Mouse (Mus musculus): ENCODE data around the gene Col15a1.

GRCm38 (mm10) chr4:47354304-47354703, 146.3 kb downstream of the Col15a1 start:
- no peak for TF ChIP-seq CTCF (IDR thresholded peaks at IDR 0.05; ENCODE audit: borderline replicate concordance, insufficient read depth, low read length)
- no peak for TF ChIP-seq POLR2A (IDR thresholded peaks at IDR 0.05; ENCODE audit: low read depth, low read length)
